Mouse (Mus musculus): ENCODE data around the gene Prdm2. TPM values are rescaled to one million over a fixed set of nuclear protein-coding genes. Genes with fewer than 3 reads are reported as not detected.

Gene Prdm2
- polyA plus RNA-seq, 1 experiment, result 9.2 TPM

- Histone ChIP-seq H3K79me3 (ENCODE audit: low read depth) (peaks cover 12% of the 10 kb centered on the region), H3K79me2 (ENCODE audit: control insufficient read depth, insufficient read depth) (peaks cover 33% of the 10 kb centered on the region), H3K36me3 (ENCODE audit: control insufficient read depth, insufficient read depth) (peaks cover 83% of the 10 kb centered on the region), H3ac (ENCODE audit: control insufficient read depth, insufficient read length, low read depth) (no peak overlapping the region), H3K4me3 (ENCODE audit: insufficient read depth, poor library complexity, severe bottlenecking) (no peak overlapping the region), H3K27me3 (ENCODE audit: control insufficient read depth, insufficient read depth, insufficient read length) (no peaks in the 10 kb centered on the region)
- TF ChIP-seq MYOG (IDR thresholded peaks at IDR 0.05; ENCODE audit: control insufficient read depth, extremely low read depth, insufficient read length) (no peak), MYOD1 (IDR thresholded peaks at IDR 0.05; ENCODE audit: control insufficient read depth, insufficient read length, low read depth) (no peak), CTCF (IDR thresholded peaks at IDR 0.05; ENCODE audit: control insufficient read depth, insufficient read depth, insufficient read length) (no peak), FOSL1 (IDR thresholded peaks at IDR 0.05; ENCODE audit: insufficient read depth, low read length, poor library complexity, severe bottlenecking) (no peak), CEBPB (IDR thresholded peaks at IDR 0.05; ENCODE audit: low read depth) (no peak), USF1 (IDR thresholded peaks at IDR 0.05; ENCODE audit: low read depth) (no peak), MAX (IDR thresholded peaks at IDR 0.05) (no peak)
Measured at GRCm38 (mm10) chr4:143130441-143130840, 82.4 kb downstream of the Prdm2 start.

GRCm38 (mm10) chr4:143129261-143129760, 83.5 kb downstream of the Prdm2 start:
- Histone ChIP-seq H3K79me2 (ENCODE audit: control insufficient read depth, insufficient read depth) (peaks cover 35% of the 10 kb centered on the region), H3K79me3 (ENCODE audit: low read depth) (peaks cover 12% of the 10 kb centered on the region), H3ac (ENCODE audit: control insufficient read depth, insufficient read length, low read depth) (no peak overlapping the region), H3K36me3 (ENCODE audit: control insufficient read depth, insufficient read depth) (peaks cover 71% of the 10 kb centered on the region), H3K4me3 (ENCODE audit: insufficient read depth, poor library complexity, severe bottlenecking) (no peak overlapping the region), H3K27me3 (ENCODE audit: control insufficient read depth, insufficient read depth, insufficient read length) (no peaks in the 10 kb centered on the region)
- TF ChIP-seq MYOG (IDR thresholded peaks at IDR 0.05; ENCODE audit: control insufficient read depth, extremely low read depth, insufficient read length) (no peak), CTCF (IDR thresholded peaks at IDR 0.05; ENCODE audit: control insufficient read depth, insufficient read depth, insufficient read length) (no peak), MYOD1 (IDR thresholded peaks at IDR 0.05; ENCODE audit: control insufficient read depth, insufficient read length, low read depth) (no peak), MAX (IDR thresholded peaks at IDR 0.05) (no peak), USF1 (IDR thresholded peaks at IDR 0.05; ENCODE audit: low read depth) (no peak), FOSL1 (IDR thresholded peaks at IDR 0.05; ENCODE audit: insufficient read depth, low read length, poor library complexity, severe bottlenecking) (no peak), CEBPB (IDR thresholded peaks at IDR 0.05; ENCODE audit: low read depth) (no peak)

GRCm38 (mm10) chr4:143127171-143127570, 85.6 kb downstream of the Prdm2 start:
- Histone ChIP-seq H3ac (ENCODE audit: control insufficient read depth, insufficient read length, low read depth) (no peak overlapping the region), H3K4me3 (ENCODE audit: insufficient read depth, poor library complexity, severe bottlenecking) (no peak overlapping the region), H3K36me3 (ENCODE audit: control insufficient read depth, insufficient read depth) (peaks cover 62% of the 10 kb centered on the region), H3K79me3 (ENCODE audit: low read depth) (peaks cover 16% of the 10 kb centered on the region), H3K79me2 (ENCODE audit: control insufficient read depth, insufficient read depth) (peaks cover 52% of the 10 kb centered on the region), H3K27me3 (ENCODE audit: control insufficient read depth, insufficient read depth, insufficient read length) (no peaks in the 10 kb centered on the region)
- TF ChIP-seq CEBPB (IDR thresholded peaks at IDR 0.05; ENCODE audit: low read depth) (no peak), USF1 (IDR thresholded peaks at IDR 0.05; ENCODE audit: low read depth) (no peak), CTCF (IDR thresholded peaks at IDR 0.05; ENCODE audit: control insufficient read depth, insufficient read depth, insufficient read length) (no peak), FOSL1 (IDR thresholded peaks at IDR 0.05; ENCODE audit: insufficient read depth, low read length, poor library complexity, severe bottlenecking) (no peak), MAX (IDR thresholded peaks at IDR 0.05) (no peak), MYOG (IDR thresholded peaks at IDR 0.05; ENCODE audit: control insufficient read depth, extremely low read depth, insufficient read length) (no peak), MYOD1 (IDR thresholded peaks at IDR 0.05; ENCODE audit: control insufficient read depth, insufficient read length, low read depth) (no peak)

GRCm38 (mm10) chr4:143126476-143126875, 86.3 kb downstream of the Prdm2 start:
- peaks cover 52% of the 10 kb centered on the region for H3K79me2 ChIP-seq (ENCODE audit: control insufficient read depth, insufficient read depth)
- H3ac ChIP-seq (ENCODE audit: control insufficient read depth, insufficient read length, low read depth), result no peak overlapping the region
- no peak overlapping the region for H3K4me3 ChIP-seq (ENCODE audit: insufficient read depth, poor library complexity, severe bottlenecking)
- H3K27me3 ChIP-seq (ENCODE audit: control insufficient read depth, insufficient read depth, insufficient read length), result no peaks in the 10 kb centered on the region
- peaks cover 16% of the 10 kb centered on the region for H3K79me3 ChIP-seq (ENCODE audit: low read depth)
- peaks cover 55% of the 10 kb centered on the region for H3K36me3 ChIP-seq (ENCODE audit: control insufficient read depth, insufficient read depth)
- TF ChIP-seq MYOG (IDR thresholded peaks at IDR 0.05; ENCODE audit: control insufficient read depth, extremely low read depth, insufficient read length) (no peak), USF1 (IDR thresholded peaks at IDR 0.05; ENCODE audit: low read depth) (no peak), MYOD1 (IDR thresholded peaks at IDR 0.05; ENCODE audit: control insufficient read depth, insufficient read length, low read depth) (no peak), FOSL1 (IDR thresholded peaks at IDR 0.05; ENCODE audit: insufficient read depth, low read length, poor library complexity, severe bottlenecking) (no peak), MAX (IDR thresholded peaks at IDR 0.05) (no peak), CTCF (IDR thresholded peaks at IDR 0.05; ENCODE audit: control insufficient read depth, insufficient read depth, insufficient read length) (no peak), CEBPB (IDR thresholded peaks at IDR 0.05; ENCODE audit: low read depth) (no peak)

GRCm38 (mm10) chr4:143125290-143125689, 87.5 kb downstream of the Prdm2 start:
- Histone ChIP-seq H3ac (ENCODE audit: control insufficient read depth, insufficient read length, low read depth) (no peak overlapping the region), H3K79me2 (ENCODE audit: control insufficient read depth, insufficient read depth) (peaks cover 43% of the 10 kb centered on the region), H3K4me3 (ENCODE audit: insufficient read depth, poor library complexity, severe bottlenecking) (no peak overlapping the region), H3K36me3 (ENCODE audit: control insufficient read depth, insufficient read depth) (peaks cover 43% of the 10 kb centered on the region), H3K79me3 (ENCODE audit: low read depth) (peaks cover 13% of the 10 kb centered on the region), H3K27me3 (ENCODE audit: control insufficient read depth, insufficient read depth, insufficient read length) (no peaks in the 10 kb centered on the region)
- TF ChIP-seq MYOG (IDR thresholded peaks at IDR 0.05; ENCODE audit: control insufficient read depth, extremely low read depth, insufficient read length) (no peak), USF1 (IDR thresholded peaks at IDR 0.05; ENCODE audit: low read depth) (no peak), MYOD1 (IDR thresholded peaks at IDR 0.05; ENCODE audit: control insufficient read depth, insufficient read length, low read depth) (no peak), CTCF (IDR thresholded peaks at IDR 0.05; ENCODE audit: control insufficient read depth, insufficient read depth, insufficient read length) (no peak), FOSL1 (IDR thresholded peaks at IDR 0.05; ENCODE audit: insufficient read depth, low read length, poor library complexity, severe bottlenecking) (no peak), MAX (IDR thresholded peaks at IDR 0.05) (no peak), CEBPB (IDR thresholded peaks at IDR 0.05; ENCODE audit: low read depth) (no peak)

All from C2C12 (cell line).